In the genomic region with DNA sequence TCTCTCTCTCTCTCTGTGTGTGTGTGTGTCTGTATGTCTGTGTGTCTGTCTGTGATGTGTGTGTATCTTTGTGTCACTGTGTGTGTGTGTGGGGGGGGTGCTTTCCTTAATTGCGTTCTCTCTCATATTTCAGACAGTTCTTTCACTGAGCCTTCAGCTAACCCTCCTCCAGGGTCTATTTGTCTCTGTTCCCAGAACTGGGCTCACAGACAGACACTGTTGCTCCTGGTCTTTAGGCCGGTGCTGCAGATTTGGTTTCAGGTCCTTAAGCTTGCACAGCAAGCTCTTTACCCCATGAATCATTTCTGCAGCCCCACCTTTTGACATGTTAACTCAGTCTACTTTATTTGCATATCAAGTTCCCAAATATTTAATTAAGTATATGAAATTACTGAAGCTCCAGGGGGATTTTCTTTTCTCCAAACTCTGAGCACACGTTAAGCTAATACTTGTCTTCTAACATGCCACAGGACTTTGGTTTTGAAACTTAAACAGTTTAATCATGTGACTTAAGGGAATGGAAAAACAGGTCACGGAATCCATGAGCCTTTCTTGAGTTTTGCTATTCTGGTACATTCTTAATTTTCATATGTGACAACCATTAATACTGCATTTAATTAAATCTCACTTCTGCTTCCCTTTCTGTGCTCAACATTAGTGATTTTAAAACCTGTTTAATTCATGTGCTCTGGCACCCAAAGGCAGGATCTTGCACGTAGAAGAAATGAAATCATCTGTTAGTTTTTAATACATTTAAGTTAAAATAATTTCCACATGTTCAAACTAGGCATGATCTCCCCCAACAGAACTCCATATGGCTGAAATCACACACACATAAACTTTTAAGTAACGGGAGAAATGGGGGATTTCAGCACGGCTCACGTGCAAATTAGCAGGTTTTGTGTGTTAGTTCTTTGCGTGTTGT, we compare ENCODE assay signal across 10 mouse cellular contexts. TPM values are rescaled to one million over a fixed set of nuclear protein-coding genes. Genes with fewer than 3 reads are reported as not detected.
DNase-seq lines count a peak whose midpoint lies in the region; ATAC-seq and TF ChIP-seq lines count a peak whose summit lies in the region.
"Had no signal": no experiment of that assay in that cellular context is flagged by ENCODE, and none has a peak within 500 bp of the region (broad histone marks: within the 10 kb centered on the region; RNA-seq: fewer than 3 reads in every experiment).

No protein-coding gene starts in this region.

- WGBS in heart, embryonic 10.5 days = 85% methylated on average over 9 of the region's 9 CpGs
- WGBS in embryonic facial prominence, embryonic 14.5 days = 27% methylated on average over 9 of the region's 9 CpGs
- WGBS in neural tube, embryonic 15.5 days = 78% methylated on average over 9 of the region's 9 CpGs

- 0 out of 2 replicates have a peak, but pooled peaks cover 4% of the 10 kb centered on the region for H3K4me1 ChIP-seq in heart, embryonic 10.5 days
- H3K4me1 ChIP-seq in embryonic facial prominence, embryonic 14.5 days (ENCODE audit: control insufficient read depth, insufficient read depth, low read length) = peaks cover 17% of the 10 kb centered on the region
- H3K4me1 ChIP-seq in neural tube, embryonic 15.5 days = peaks cover 4% of the 10 kb centered on the region; the same call in 1 of the 2 replicates

- ATAC-seq in embryonic facial prominence, embryonic 14.5 days (ENCODE audit: low read depth) = peak; percentile 60
- no peak for ATAC-seq in neural tube, embryonic 15.5 days (ENCODE audit: low FRiP score)
- ATAC-seq: inflammation-experienced regulatory T-cells, adult 6 months had no signal

- H3K36me3 ChIP-seq in heart, embryonic 10.5 days = no peaks in the 10 kb centered on the region
- no peaks in the 10 kb centered on the region for H3K36me3 ChIP-seq in embryonic facial prominence, embryonic 14.5 days (ENCODE audit: control insufficient read depth, insufficient read depth, low read length)
- H3K36me3 ChIP-seq in neural tube, embryonic 15.5 days = no peaks in the 10 kb centered on the region

- H3K9ac ChIP-seq in embryonic facial prominence, embryonic 14.5 days (ENCODE audit: low read depth, low read length) = no peak overlapping the region
- H3K9ac ChIP-seq in neural tube, embryonic 15.5 days (replicated peaks) = no peak overlapping the region

- TF ChIP-seq CTCF in left cerebral cortex, adult 2 months (IDR thresholded peaks at IDR 0.05) = no peak

- H3K9me3 ChIP-seq in heart, embryonic 10.5 days = no peaks in the 10 kb centered on the region
- no peaks in the 10 kb centered on the region for H3K9me3 ChIP-seq in embryonic facial prominence, embryonic 14.5 days (ENCODE audit: control insufficient read depth, low read length)
- H3K9me3 ChIP-seq in neural tube, embryonic 15.5 days (replicated peaks) = no peaks in the 10 kb centered on the region

- intact Hi-C loops in left cerebral cortex, adult 2 months (cut with DNase I) = no loop called here
- intact Hi-C loops in left cerebral cortex, postnatal 25 days (cut with DNase I) = no loop called here

- H3K4me3 ChIP-seq in heart, embryonic 10.5 days = no peak overlapping the region
- no peak overlapping the region for H3K4me3 ChIP-seq in left cerebral cortex, adult 2 months
- H3K4me3 ChIP-seq in embryonic facial prominence, embryonic 14.5 days (ENCODE audit: low read depth, low read length) = no peak overlapping the region
- no peak overlapping the region for H3K4me3 ChIP-seq in neural tube, embryonic 15.5 days (replicated peaks)

- H3K27ac ChIP-seq in heart, embryonic 10.5 days = 0 out of 2 replicates have a peak overlapping the region, but pooled peaks have one; percentile 25
- peak overlapping the region; percentile 24; the same call in 1 of the 2 replicates for H3K27ac ChIP-seq in left cerebral cortex, adult 2 months
- H3K27ac ChIP-seq in embryonic facial prominence, embryonic 14.5 days (replicated peaks; ENCODE audit: low read depth, low read length) = peak overlapping the region; percentile 90
- H3K27ac ChIP-seq in neural tube, embryonic 15.5 days (replicated peaks) = 0 out of 2 replicates have a peak overlapping the region, but pooled peaks have one; percentile 13

- DNase-seq in heart, embryonic 10.5 days (ENCODE audit: low spot score) = no peak
- no peak for DNase-seq in heart, adult 18-20 months
- no peak for DNase-seq in left cerebral cortex, adult 2 months (ENCODE audit: extremely low spot score in 1 of 2, low spot score in 2 of 2)
- DNase-seq in left cerebral cortex, postnatal 25 days (ENCODE audit: low spot score in 2 of 2) = no peak
- DNase-seq in embryonic facial prominence, embryonic 14.5 days (ENCODE audit: low spot score) = peak; percentile 76
- DNase-seq in cerebellum, postnatal 36 days = no peak
- DNase-seq in thymus, postnatal 10 days (ENCODE audit: low spot score in 2 of 2) = no peak
- DNase-seq: right cerebral cortex, adult 18-20 months had no signal

- no peaks in the 10 kb centered on the region for H3K27me3 ChIP-seq in heart, embryonic 10.5 days (ENCODE audit: insufficient read depth, poor library complexity, severe bottlenecking)
- no peaks in the 10 kb centered on the region for H3K27me3 ChIP-seq in embryonic facial prominence, embryonic 14.5 days (replicated peaks; ENCODE audit: control insufficient read depth, insufficient read depth, low read length)
- no peaks in the 10 kb centered on the region for H3K27me3 ChIP-seq in neural tube, embryonic 15.5 days (replicated peaks)

- no peak overlapping the region for H3K4me2 ChIP-seq in embryonic facial prominence, embryonic 14.5 days (ENCODE audit: low read depth, low read length)
- no peak overlapping the region for H3K4me2 ChIP-seq in neural tube, embryonic 15.5 days

RNA-seq across cellular contexts. Expression of gene Tgfbr2, which starts 44.3 kb away (rescaled TPM):
- 9.4 and 12.5 TPM in 2 replicates for polyA plus RNA-seq in heart, embryonic 10.5 days (2016; fragmentation: Nextera tagmentation; extraction: Ambion mirVana)
- 10 to 100 TPM; 28.7 to 33.6 TPM for total RNA-seq in heart, adult 18-20 months (2021)
- 10 to 100 TPM; 10.3 to 12.6 TPM for total RNA-seq in left cerebral cortex, adult 2 months (2021)
- total RNA-seq in left cerebral cortex, postnatal 25 days (2021) = 10 to 100 TPM; 13.1 to 13.8 TPM
- 49.7 and 53.0 TPM in 2 replicates for polyA plus RNA-seq in embryonic facial prominence, embryonic 14.5 days (2014; fragmentation: Nextera tagmentation; extraction: Ambion mirVana)
- 7.2 and 13.3 TPM in 2 replicates for polyA plus RNA-seq in neural tube, embryonic 15.5 days (2015; fragmentation: Nextera tagmentation; extraction: Ambion mirVana)

Comparison
In these comparisons a context has a peak if more than half of its experiments do, and no peak if none do; other contexts are left out.
1. H3K27ac ChIP-seq: peak in every context shown above with its lines; median percentile 90 in embryonic facial prominence, embryonic 14.5 days; 25 in heart, embryonic 10.5 days; 24 in left cerebral cortex, adult 2 months; 13 in neural tube, embryonic 15.5 days.